Mouse (Mus musculus) limb, embryonic 12.5 days (tissue): ENCODE data around the gene Cpsf2. TPM values are rescaled to one million over a fixed set of nuclear protein-coding genes. Genes with fewer than 3 reads are reported as not detected.
"Not testable (repeated sequence)": the region's sequence is repeated elsewhere in the genome, so short reads cannot be mapped to it uniquely, and the experiment has no call there.

Experiments used
- ATAC-seq: fragments of 200-750 bp; cut with Nextera tagmentation; 2 replicates; pipeline ENCODE4 v1.8.0; 2017; ENCODE audit warnings: low read depth, moderate TSS enrichment; ENCODE audit not compliant: insufficient number of reproducible peaks, insufficient read depth, low FRiP score, low TSS enrichment
- H3K27ac ChIP-seq: fragments of 300-500 bp; sonication (generic); 2 replicates; pipeline ENCODE4 v1.5.1; 2016; ENCODE audit warnings: mild to moderate bottlenecking, moderate library complexity
- H3K27me3 ChIP-seq: fragments of 300-500 bp; sonication (generic); 2 replicates; pipeline ENCODE4 v1.6.1; 2016; ENCODE audit warnings: mild to moderate bottlenecking, moderate library complexity
- H3K36me3 ChIP-seq: fragments of 300-500 bp; sonication (generic); 2 replicates; pipeline ENCODE4 v1.6.1; 2016; ENCODE audit warnings: mild to moderate bottlenecking, moderate library complexity
- H3K4me1 ChIP-seq: fragments of 300-500 bp; sonication (generic); replicated peaks from 2 replicates; pipeline ENCODE4 v1.6.1; 2016
- H3K4me2 ChIP-seq: fragments of 300-500 bp; sonication (generic); 2 replicates; pipeline ENCODE4 v1.6.1; 2016; ENCODE audit warnings: mild to moderate bottlenecking, moderate library complexity
- H3K4me3 ChIP-seq: fragments of 300-500 bp; sonication (generic); replicated peaks from 2 replicates; pipeline ENCODE4 v1.5.1; 2016; ENCODE audit warnings: mild to moderate bottlenecking
- H3K9ac ChIP-seq: fragments of 300-500 bp; sonication (generic); replicated peaks from 2 replicates; pipeline ENCODE4 v1.6.1; 2016; ENCODE audit warnings: mild to moderate bottlenecking, moderate library complexity
- H3K9me3 ChIP-seq: fragments of 300-500 bp; sonication (generic); 2 replicates; pipeline ENCODE4 v1.6.1; 2016; ENCODE audit warnings: mild to moderate bottlenecking, moderate library complexity
- WGBS: fragments of 180-500 bp; shearing (Covaris S2); methylation state at CpG from one replicate; pipeline ENCODE4 v1.1.7; 2016; 5-methylcytosine and 5-hydroxymethylcytosine counted together
- polyA plus RNA-seq: library from polyadenylated mRNA; unstranded; fragments of >200 nt; fragmentation: Nextera tagmentation; extraction: Ambion mirVana; gene quantifications from 2 replicates; pipeline ENCODE4 v1.2.1, GENCODE M21; 2016

Cpsf2 gene
- polyA plus RNA-seq, 1 experiment from 2014 or later, result 32.3 TPM

- Histone ChIP-seq H3K4me3 (peak overlapping the region; percentile 83; the same call in 1 of the 2 replicates), H3K4me2 (peak overlapping the region; percentile 67)
- H3K4me1 ChIP-seq, H3K27ac ChIP-seq, H3K27me3 ChIP-seq, H3K9ac ChIP-seq, ATAC-seq, H3K9me3 ChIP-seq, H3K36me3 ChIP-seq: not testable (repeated sequence)
- WGBS, result 90% methylated on average over 5 of the region's 5 CpGs
These were observed 16.6 kb upstream of the Cpsf2 start for GRCm38 (mm10) chr12:101958960-101959780.

GRCm38 (mm10) chr12:101971311-101971710, 4.5 kb upstream of the Cpsf2 start:
- no peak for ATAC-seq

GRCm38 (mm10) chr12:101972230-101972629, 3.6 kb upstream of the Cpsf2 start:
- peaks cover 34% of the 10 kb centered on the region for H3K36me3 ChIP-seq
- H3K4me3 ChIP-seq, result no peak overlapping the region
- H3K27me3 ChIP-seq, result no peaks in the 10 kb centered on the region
- no peak overlapping the region for H3K4me2 ChIP-seq
- no peak overlapping the region for H3K9ac ChIP-seq
- no peak overlapping the region for H3K27ac ChIP-seq
- 90% methylated on average over 3 of the region's 3 CpGs for WGBS
- no peak for ATAC-seq
- H3K9me3 ChIP-seq, result no peaks in the 10 kb centered on the region
- peaks cover 14% of the 10 kb centered on the region for H3K4me1 ChIP-seq

More at GRCm38 (mm10) chr12:101971311-101971710, 4.5 kb upstream of the Cpsf2 start:
- Histone ChIP-seq H3K4me2 (no peak overlapping the region), H3K27ac (no peak overlapping the region), H3K9ac (no peak overlapping the region), H3K27me3 (no peaks in the 10 kb centered on the region), H3K36me3 (peaks cover 42% of the 10 kb centered on the region), H3K4me1 (0 out of 2 replicates have a peak, but pooled peaks cover 7% of the 10 kb centered on the region), H3K4me3 (no peak overlapping the region), H3K9me3 (no peaks in the 10 kb centered on the region)
- 84% methylated on average over 2 of the region's 2 CpGs for WGBS

- peak overlapping the region; percentile 89 for H3K4me3 ChIP-seq
- 38% methylated on average over 1 of the region's 1 CpGs for WGBS
These were observed 1.2 kb upstream of the Cpsf2 start for GRCm38 (mm10) chr12:101974571-101974970.

GRCm38 (mm10) chr12:101975167-101975600, 604 bp upstream of the Cpsf2 start:
- ATAC-seq, result no peak
- Histone ChIP-seq H3K4me2 (peak overlapping the region; percentile 72), H3K9me3 (no peaks in the 10 kb centered on the region), H3K4me1 (peaks cover 16% of the 10 kb centered on the region), H3K9ac (peak overlapping the region; percentile 92), H3K27me3 (no peaks in the 10 kb centered on the region), H3K27ac (peak overlapping the region; percentile 94), H3K4me3 (peak overlapping the region; percentile 89), H3K36me3 (peaks cover 7% of the 10 kb centered on the region; the same call in 1 of the 2 replicates)
- under 1% methylated on average over 23 of the region's 23 CpGs for WGBS

More at GRCm38 (mm10) chr12:101974571-101974970, 1.2 kb upstream of the Cpsf2 start:
- Histone ChIP-seq H3K27ac (no peak overlapping the region), H3K27me3 (no peaks in the 10 kb centered on the region), H3K9me3 (no peaks in the 10 kb centered on the region), H3K4me1 (peaks cover 16% of the 10 kb centered on the region), H3K4me2 (peak overlapping the region; percentile 72), H3K9ac (peak overlapping the region; percentile 92), H3K36me3 (peaks cover 13% of the 10 kb centered on the region)
- no peak for ATAC-seq

- Histone ChIP-seq H3K9ac (peak overlapping the region; percentile 92), H3K9me3 (no peaks in the 10 kb centered on the region), H3K4me2 (peak overlapping the region; percentile 72), H3K27me3 (no peaks in the 10 kb centered on the region), H3K27ac (peak overlapping the region; percentile 94), H3K4me3 (peak overlapping the region; percentile 89), H3K4me1 (peaks cover 16% of the 10 kb centered on the region), H3K36me3 (peaks cover 7% of the 10 kb centered on the region; the same call in 1 of the 2 replicates)
- ATAC-seq, result no peak
- WGBS, result 28% methylated on average over 13 of the region's 13 CpGs
These were observed 1.0 kb downstream of the Cpsf2 start for GRCm38 (mm10) chr12:101976651-101977403.

- Histone ChIP-seq H3K27ac (no peak overlapping the region), H3K9me3 (no peaks in the 10 kb centered on the region), H3K9ac (no peak overlapping the region), H3K4me2 (peak overlapping the region; percentile 72), H3K27me3 (no peaks in the 10 kb centered on the region), H3K4me3 (peak overlapping the region; percentile 89; the same call in 1 of the 2 replicates), H3K36me3 (peaks cover 8% of the 10 kb centered on the region), H3K4me1 (peaks cover 16% of the 10 kb centered on the region)
- WGBS, result 89% methylated on average over 10 of the region's 10 CpGs
- no peak for ATAC-seq
These were observed 1.7 kb downstream of the Cpsf2 start for GRCm38 (mm10) chr12:101977404-101977915.

- WGBS, result 86% methylated on average over 5 of the region's 5 CpGs
- H3K4me3 ChIP-seq, result no peak overlapping the region
- no peak overlapping the region for H3K9ac ChIP-seq
- H3K9me3 ChIP-seq, result no peaks in the 10 kb centered on the region
- peaks cover 15% of the 10 kb centered on the region for H3K36me3 ChIP-seq
- H3K4me2 ChIP-seq, result no peak overlapping the region
- H3K27me3 ChIP-seq, result no peaks in the 10 kb centered on the region
- no peak overlapping the region for H3K27ac ChIP-seq
- peaks cover 16% of the 10 kb centered on the region for H3K4me1 ChIP-seq
- ATAC-seq, result no peak
These were observed 2.4 kb downstream of the Cpsf2 start for GRCm38 (mm10) chr12:101978162-101978561.

- peaks cover 19% of the 10 kb centered on the region for H3K36me3 ChIP-seq
These were observed 2.8 kb downstream of the Cpsf2 start for GRCm38 (mm10) chr12:101978588-101978987.

GRCm38 (mm10) chr12:101979213-101979750, 3.5 kb downstream of the Cpsf2 start:
- 94% methylated on average over 8 of the region's 8 CpGs for WGBS
- H3K36me3 ChIP-seq, result peaks cover 26% of the 10 kb centered on the region
- H3K4me3 ChIP-seq, result no peak overlapping the region
- ATAC-seq, result no peak
- no peak overlapping the region for H3K9ac ChIP-seq
- peaks cover 15% of the 10 kb centered on the region for H3K4me1 ChIP-seq
- H3K4me2 ChIP-seq, result no peak overlapping the region
- no peaks in the 10 kb centered on the region for H3K27me3 ChIP-seq
- H3K27ac ChIP-seq, result no peak overlapping the region
- no peaks in the 10 kb centered on the region for H3K9me3 ChIP-seq

More at GRCm38 (mm10) chr12:101978588-101978987, 2.8 kb downstream of the Cpsf2 start:
- no peak overlapping the region for H3K27ac ChIP-seq
- no peaks in the 10 kb centered on the region for H3K9me3 ChIP-seq
- H3K4me3 ChIP-seq, result no peak overlapping the region
- H3K9ac ChIP-seq, result no peak overlapping the region
- no peak for ATAC-seq
- 91% methylated on average over 1 of the region's 1 CpGs for WGBS
- H3K4me2 ChIP-seq, result no peak overlapping the region
- H3K4me1 ChIP-seq, result peaks cover 16% of the 10 kb centered on the region
- H3K27me3 ChIP-seq, result no peaks in the 10 kb centered on the region

GRCm38 (mm10) chr12:101980266-101980665, 4.5 kb downstream of the Cpsf2 start:
- Histone ChIP-seq H3K36me3 (peaks cover 36% of the 10 kb centered on the region), H3K4me2 (no peak overlapping the region), H3K4me1 (peaks cover 9% of the 10 kb centered on the region), H3K27ac (no peak overlapping the region), H3K9ac (no peak overlapping the region), H3K9me3 (no peaks in the 10 kb centered on the region), H3K4me3 (no peak overlapping the region), H3K27me3 (no peaks in the 10 kb centered on the region)
- no peak for ATAC-seq
- 78% methylated on average over 5 of the region's 5 CpGs for WGBS
